Mouse (Mus musculus): ENCODE data around the gene Gad1. TPM values are rescaled to one million over a fixed set of nuclear protein-coding genes. Genes with fewer than 3 reads are reported as not detected.
A peak's percentile ranks its signal among the peaks of the same experiment; 100 is the strongest.

Gene Gad1
- polyA plus RNA-seq, 1 experiment, result 3.2 TPM

DNA sequence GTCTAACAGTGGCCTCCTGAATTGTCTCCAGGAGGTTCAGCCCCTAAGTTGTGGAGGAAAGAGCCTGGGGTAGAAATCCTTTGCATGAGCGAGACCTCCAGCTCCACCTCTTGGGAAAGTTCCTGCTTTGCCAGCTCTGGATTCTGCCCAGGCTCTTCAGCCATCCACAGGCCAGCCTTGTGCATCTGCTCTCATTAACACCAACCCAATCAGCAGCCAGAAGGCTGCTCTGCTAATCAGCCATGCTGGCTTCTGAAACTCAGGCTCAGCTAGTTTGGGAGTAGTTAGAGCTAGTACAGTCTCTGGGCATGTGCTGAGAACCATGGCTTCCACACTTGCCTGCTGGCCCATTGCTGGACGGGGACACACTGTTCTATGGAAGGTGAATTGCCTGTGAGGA, 43.0 kb downstream of the Gad1 start:
- H3K27ac ChIP-seq (ENCODE audit: control insufficient read depth, insufficient read depth, low read depth, low read length, poor library complexity), result no peak overlapping the region
- TF ChIP-seq POLR2A (IDR thresholded peaks at IDR 0.05; ENCODE audit: borderline replicate concordance, control insufficient read depth, low read depth, low read length), result no peak
- no peak for TF ChIP-seq CTCF (IDR thresholded peaks at IDR 0.05; ENCODE audit: control insufficient read depth, insufficient read depth, low read length)
- 63% methylated on average over 2 of the region's 2 CpGs for WGBS
- H3K4me1 ChIP-seq (ENCODE audit: control insufficient read depth, insufficient read depth, low read length), result no peaks in the 10 kb centered on the region
- H3K4me3 ChIP-seq (replicated peaks; ENCODE audit: control insufficient read depth, low read depth, low read length), result no peak overlapping the region

DNA sequence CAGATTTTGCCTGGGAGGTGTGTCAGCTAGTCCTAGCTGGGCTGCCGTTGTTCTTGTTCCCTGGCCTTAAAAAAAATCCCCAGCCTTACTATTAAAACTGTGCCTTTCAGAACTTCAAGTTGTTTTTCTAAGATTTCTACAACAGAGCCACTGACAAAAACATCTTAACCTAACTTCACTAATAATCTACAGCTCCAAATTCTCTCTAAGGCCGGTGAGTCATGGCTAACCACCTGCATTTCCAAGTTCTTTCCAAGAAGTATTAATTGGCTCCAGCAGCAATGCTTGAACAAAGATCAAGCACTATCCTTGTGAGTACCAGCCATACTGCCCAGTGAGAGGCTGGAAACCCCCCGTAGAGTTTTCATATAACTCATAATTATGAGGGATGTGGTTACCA, 56.9 kb downstream of the Gad1 start:
- 74% methylated on average over 3 of the region's 3 CpGs for WGBS
- Histone ChIP-seq H3K4me3 (replicated peaks; ENCODE audit: control insufficient read depth, low read depth, low read length) (no peak overlapping the region), H3K27ac (ENCODE audit: control insufficient read depth, insufficient read depth, low read depth, low read length, poor library complexity) (no peak overlapping the region), H3K4me1 (ENCODE audit: control insufficient read depth, insufficient read depth, low read length) (no peaks in the 10 kb centered on the region; the same call in 1 of the 2 replicates)
- TF ChIP-seq POLR2A (IDR thresholded peaks at IDR 0.05; ENCODE audit: borderline replicate concordance, control insufficient read depth, low read depth, low read length) (no peak), CTCF (IDR thresholded peaks at IDR 0.05; ENCODE audit: control insufficient read depth, insufficient read depth, low read length) (no peak)

GRCm38 (mm10) chr2:70614745-70615351, 62.0 kb downstream of the Gad1 start:
- no peak overlapping the region for H3K27ac ChIP-seq (ENCODE audit: control insufficient read depth, insufficient read depth, low read depth, low read length, poor library complexity)
- WGBS, result 13% methylated on average over 7 of the region's 7 CpGs
- H3K4me3 ChIP-seq (replicated peaks; ENCODE audit: control insufficient read depth, low read depth, low read length), result no peak overlapping the region
- peaks cover 2% of the 10 kb centered on the region; the same call in 1 of the 2 replicates for H3K4me1 ChIP-seq (ENCODE audit: control insufficient read depth, insufficient read depth, low read length)
- TF ChIP-seq CTCF (IDR thresholded peaks at IDR 0.05; ENCODE audit: control insufficient read depth, insufficient read depth, low read length), result no peak
- no peak for TF ChIP-seq POLR2A (IDR thresholded peaks at IDR 0.05; ENCODE audit: borderline replicate concordance, control insufficient read depth, low read depth, low read length)

DNA sequence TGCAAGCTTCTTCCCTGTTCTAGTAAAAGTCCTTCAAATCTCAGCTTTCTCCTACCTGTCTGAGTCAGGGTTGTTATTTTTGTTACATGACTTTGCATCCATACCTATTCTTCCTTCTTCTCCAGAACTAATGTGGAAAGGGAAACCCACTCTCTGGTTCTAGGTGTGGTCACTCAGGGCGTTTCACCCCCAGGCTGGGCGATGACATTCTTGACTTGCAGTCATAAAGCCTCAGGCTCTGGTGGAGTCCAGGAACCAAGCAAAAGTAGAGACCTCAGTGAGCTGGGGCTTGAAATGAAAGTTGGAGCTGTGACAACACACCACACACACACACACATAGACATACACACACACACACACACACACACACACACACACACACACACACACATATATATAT, 63.2 kb downstream of the Gad1 start:
- peaks cover 2% of the 10 kb centered on the region; the same call in 1 of the 2 replicates for H3K4me1 ChIP-seq (ENCODE audit: control insufficient read depth, insufficient read depth, low read length)
- no peak overlapping the region for H3K27ac ChIP-seq (ENCODE audit: control insufficient read depth, insufficient read depth, low read depth, low read length, poor library complexity)
- TF ChIP-seq POLR2A (IDR thresholded peaks at IDR 0.05; ENCODE audit: borderline replicate concordance, control insufficient read depth, low read depth, low read length), result no peak
- WGBS, result 79% methylated on average over 2 of the region's 2 CpGs
- no peak overlapping the region for H3K4me3 ChIP-seq (replicated peaks; ENCODE audit: control insufficient read depth, low read depth, low read length)

DNA sequence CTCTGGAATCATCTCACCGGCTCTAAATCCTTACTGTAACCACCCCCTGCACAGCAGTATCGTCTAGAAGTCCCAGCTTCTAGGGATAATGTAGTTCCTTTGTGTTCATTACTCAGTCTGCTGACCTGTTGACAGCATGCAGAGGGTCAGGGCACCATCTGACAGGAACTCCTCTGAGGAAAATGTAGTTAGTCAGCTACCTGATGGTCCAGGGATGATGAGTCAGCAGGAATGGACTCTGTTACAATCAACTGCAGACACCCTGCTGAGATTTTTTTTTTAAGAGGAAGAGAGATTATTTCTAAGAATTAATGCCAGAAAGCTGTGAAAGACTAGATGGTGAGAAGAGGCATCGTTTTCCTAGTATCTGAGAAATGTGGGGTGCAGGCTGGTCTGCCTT, 63.7 kb downstream of the Gad1 start:
- Histone ChIP-seq H3K4me3 (replicated peaks; ENCODE audit: control insufficient read depth, low read depth, low read length) (no peak overlapping the region), H3K4me1 (ENCODE audit: control insufficient read depth, insufficient read depth, low read length) (peaks cover 2% of the 10 kb centered on the region; the same call in 1 of the 2 replicates), H3K27ac (ENCODE audit: control insufficient read depth, insufficient read depth, low read depth, low read length, poor library complexity) (no peak overlapping the region)
- 66% methylated on average over 3 of the region's 3 CpGs for WGBS
- TF ChIP-seq CTCF (IDR thresholded peaks at IDR 0.05; ENCODE audit: control insufficient read depth, insufficient read depth, low read length) (no peak), POLR2A (IDR thresholded peaks at IDR 0.05; ENCODE audit: borderline replicate concordance, control insufficient read depth, low read depth, low read length) (no peak)

DNA sequence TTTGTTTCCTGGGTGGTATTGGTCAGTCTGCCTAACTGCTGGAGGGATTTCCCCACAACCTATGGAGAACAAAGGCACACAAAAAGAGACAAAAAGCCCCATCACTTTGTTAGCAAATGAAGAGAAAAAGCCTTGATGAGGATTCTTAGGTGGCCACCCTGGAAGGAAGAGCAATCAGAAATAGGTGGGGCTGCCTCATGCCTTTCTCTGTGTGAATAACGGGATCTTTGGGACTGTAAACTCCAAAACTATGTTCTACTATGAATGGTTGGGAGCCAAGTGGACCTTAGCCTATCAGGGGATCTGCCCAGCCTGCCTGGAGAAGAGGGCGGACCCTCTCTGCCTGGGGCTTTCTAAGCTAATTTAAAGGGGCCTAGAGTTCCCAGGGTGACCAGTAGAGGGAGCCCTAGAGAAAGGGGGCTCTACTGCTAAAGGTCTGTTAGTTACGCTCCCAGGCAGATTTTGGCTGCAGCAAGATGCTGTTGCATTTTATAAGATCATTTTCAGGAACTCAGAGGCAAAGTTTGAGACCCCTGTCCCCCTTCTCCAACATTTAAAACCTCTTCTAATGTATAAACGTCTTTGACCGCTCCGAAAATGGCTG, 66.5 kb downstream of the Gad1 start:
- TF ChIP-seq POLR2A (IDR thresholded peaks at IDR 0.05; ENCODE audit: borderline replicate concordance, control insufficient read depth, low read depth, low read length) (no peak), CTCF (IDR thresholded peaks at IDR 0.05; ENCODE audit: control insufficient read depth, insufficient read depth, low read length) (0 out of 2 replicates have a peak, but pooled peaks have one; percentile 28)
- 88% methylated on average over 6 of the region's 6 CpGs for WGBS
- Histone ChIP-seq H3K4me3 (replicated peaks; ENCODE audit: control insufficient read depth, low read depth, low read length) (no peak overlapping the region), H3K27ac (ENCODE audit: control insufficient read depth, insufficient read depth, low read depth, low read length, poor library complexity) (no peak overlapping the region), H3K4me1 (ENCODE audit: control insufficient read depth, insufficient read depth, low read length) (peaks cover 4% of the 10 kb centered on the region; the same call in 1 of the 2 replicates)

- Histone ChIP-seq H3K27ac (ENCODE audit: control insufficient read depth, insufficient read depth, low read depth, low read length, poor library complexity) (no peak overlapping the region), H3K4me3 (replicated peaks; ENCODE audit: control insufficient read depth, low read depth, low read length) (no peak overlapping the region), H3K4me1 (ENCODE audit: control insufficient read depth, insufficient read depth, low read length) (peaks cover 3% of the 10 kb centered on the region; the same call in 1 of the 2 replicates)
- WGBS, result 30% methylated on average over 6 of the region's 6 CpGs
- TF ChIP-seq CTCF (IDR thresholded peaks at IDR 0.05; ENCODE audit: control insufficient read depth, insufficient read depth, low read length) (peak; percentile 65), POLR2A (IDR thresholded peaks at IDR 0.05; ENCODE audit: borderline replicate concordance, control insufficient read depth, low read depth, low read length) (no peak)
Measured at GRCm38 (mm10) chr2:70620225-70620624, 67.4 kb downstream of the Gad1 start.

DNA sequence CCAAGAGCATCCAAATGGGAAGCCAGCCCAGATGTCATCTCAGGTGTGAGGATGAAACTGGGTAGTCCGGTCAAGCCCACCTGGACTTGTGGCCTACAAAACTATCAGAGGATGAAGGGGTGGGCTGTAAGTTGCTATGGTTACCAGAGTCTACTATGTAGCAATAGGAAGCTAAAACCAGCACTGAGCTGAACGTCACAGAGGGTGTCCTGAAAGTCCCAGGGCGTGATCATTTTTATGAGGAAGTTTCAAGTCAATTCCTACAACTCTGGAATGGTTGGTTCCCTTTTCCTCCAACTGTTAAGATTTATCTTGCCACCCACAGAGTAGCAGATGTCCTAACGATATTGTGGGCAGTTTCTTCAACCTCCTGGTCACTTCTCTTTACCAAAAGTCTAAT, 69.4 kb downstream of the Gad1 start:
- TF ChIP-seq POLR2A (IDR thresholded peaks at IDR 0.05; ENCODE audit: borderline replicate concordance, control insufficient read depth, low read depth, low read length) (no peak), CTCF (IDR thresholded peaks at IDR 0.05; ENCODE audit: control insufficient read depth, insufficient read depth, low read length) (no peak)
- H3K4me3 ChIP-seq (replicated peaks; ENCODE audit: control insufficient read depth, low read depth, low read length), result no peak overlapping the region
- H3K27ac ChIP-seq (ENCODE audit: control insufficient read depth, insufficient read depth, low read depth, low read length, poor library complexity), result no peak overlapping the region
- 13% methylated on average over 4 of the region's 4 CpGs for WGBS
- peaks cover 3% of the 10 kb centered on the region; the same call in 1 of the 2 replicates for H3K4me1 ChIP-seq (ENCODE audit: control insufficient read depth, insufficient read depth, low read length)
